Mouse (Mus musculus): ENCODE results near the gene Rufy1.

Rufy1 gene

DNA sequence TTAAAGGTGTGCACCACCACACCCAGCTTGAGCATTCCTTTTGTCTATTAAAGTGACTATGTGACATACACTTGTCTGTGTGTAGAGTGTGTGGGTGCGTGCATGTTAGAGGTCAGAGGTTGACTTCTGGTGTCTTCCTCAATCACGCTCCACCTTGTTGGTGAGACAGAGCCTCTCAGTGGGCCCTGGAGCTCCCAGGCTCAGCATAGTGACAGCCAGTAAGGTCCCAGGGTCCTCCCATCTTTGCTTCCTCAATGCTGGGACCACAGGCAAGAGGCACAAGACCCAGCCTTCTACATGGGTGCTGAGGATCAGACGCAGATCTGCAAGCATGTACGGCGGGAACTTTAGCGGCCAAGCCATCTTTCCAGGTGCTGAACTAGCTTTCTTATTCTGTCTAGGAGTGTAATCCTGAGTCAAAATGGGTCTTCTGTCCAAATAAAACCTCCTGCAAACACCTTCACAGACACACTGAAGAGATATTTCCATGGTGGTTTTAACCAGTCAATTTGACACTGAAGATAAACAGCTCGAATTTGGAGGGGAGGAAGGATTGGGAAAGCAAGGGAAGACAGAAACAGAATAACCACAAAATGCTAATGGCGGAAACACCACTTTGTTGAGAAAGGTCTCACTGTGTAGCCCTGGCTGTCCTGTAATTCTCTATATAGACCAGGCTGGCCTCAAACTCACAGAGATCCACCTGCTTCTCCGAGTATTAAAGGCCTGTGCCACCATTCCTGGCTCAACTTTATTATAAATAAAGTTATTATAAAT lies 84.5 kb downstream of the Rufy1 start:
- DNase-seq, result no peak

DNA sequence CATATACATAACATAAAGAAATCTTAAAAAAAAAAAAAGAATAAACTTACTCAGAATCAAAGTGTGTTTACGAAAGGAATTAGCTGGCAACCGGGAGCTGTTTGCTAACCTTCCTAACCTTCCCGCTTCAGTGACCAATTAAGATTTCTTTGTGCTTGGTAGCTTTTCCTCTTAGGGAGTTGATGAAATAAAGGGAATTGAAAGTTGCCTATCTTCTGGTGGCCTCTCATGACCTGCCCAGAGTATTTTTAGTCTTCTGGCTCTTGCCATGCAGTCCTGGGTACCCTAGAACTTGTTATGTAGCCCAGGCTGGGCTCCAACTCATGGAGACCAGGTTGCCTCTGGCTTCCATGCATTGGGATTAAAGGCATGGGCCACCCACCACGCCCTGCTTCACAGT lies 85.4 kb downstream of the Rufy1 start:
- DNase-seq, result no peak

Measured in cerebellum, adult 11-12 months (tissue).